Mouse (Mus musculus) stomach, postnatal 0 days (tissue): Measurements from ENCODE around the gene Rimbp2. TPM values are rescaled to one million over a fixed set of nuclear protein-coding genes. Genes with fewer than 3 reads are reported as not detected.

Experiments
- ATAC-seq: fragments of 200-750 bp; cut with Nextera tagmentation; 2 replicates; pipeline ENCODE4 v1.8.0; 2017; ENCODE audit not compliant: low FRiP score, low TSS enrichment
- DNase-seq: peaks from one replicate; pipeline ENCODE4 v3.0.0-alpha.2; 2016; ENCODE audit warnings: low spot score
- H3K27ac ChIP-seq: fragments of 300-500 bp; sonication (generic); replicated peaks from 2 replicates; pipeline ENCODE4 v1.5.1; 2014; ENCODE audit warnings: mild to moderate bottlenecking, control low read depth
- H3K27me3 ChIP-seq: fragments of 300-500 bp; sonication (generic); 2 replicates; pipeline ENCODE4 v1.6.1; 2014; ENCODE audit warnings: low read length; ENCODE audit not compliant: control insufficient read depth, insufficient read depth
- H3K36me3 ChIP-seq: fragments of 300-500 bp; sonication (generic); 2 replicates; pipeline ENCODE4 v1.6.1; 2014; ENCODE audit warnings: low read length, mixed read lengths; ENCODE audit not compliant: control insufficient read depth, insufficient read depth
- H3K4me1 ChIP-seq: fragments of 300-500 bp; sonication (generic); replicated peaks from 2 replicates; pipeline ENCODE4 v1.6.1; 2014; ENCODE audit warnings: antibody characterized with exemption; ENCODE audit not compliant: control insufficient read depth, insufficient read depth
- H3K4me2 ChIP-seq: fragments of 300-500 bp; sonication (generic); replicated peaks from 2 replicates; pipeline ENCODE4 v1.6.1; 2014; ENCODE audit warnings: low read depth, mild to moderate bottlenecking, control low read depth, moderate library complexity
- H3K4me3 ChIP-seq: fragments of 300-500 bp; sonication (generic); 2 replicates; pipeline ENCODE4 v1.5.1; 2014; ENCODE audit warnings: low read depth, low read length, control low read depth
- H3K9ac ChIP-seq: fragments of 300-500 bp; sonication (generic); 2 replicates; pipeline ENCODE4 v1.6.1; 2014; ENCODE audit warnings: mild to moderate bottlenecking, low read length, control low read depth, mixed read lengths
- H3K9me3 ChIP-seq: fragments of 300-500 bp; sonication (generic); 2 replicates; pipeline ENCODE4 v1.6.1; 2016; ENCODE audit warnings: low read length; ENCODE audit not compliant: control insufficient read depth
- CTCF ChIP-seq: IDR thresholded peaks from 2 replicates; pipeline ENCODE4 v1.5.1; 2016; ENCODE audit warnings: antibody characterized with exemption, low read depth, mild to moderate bottlenecking, moderate library complexity
- EP300 ChIP-seq: optimal IDR thresholded peaks from 2 replicates; pipeline ENCODE3; 2016; ENCODE audit warnings: antibody characterized with exemption
- WGBS: fragments of 180-500 bp; shearing (Covaris S2); extraction: QIAGEN DNeasy Blood & Tissue Kit; methylation state at CpG from one replicate; pipeline ENCODE4 v1.1.7; 2014; 5-methylcytosine and 5-hydroxymethylcytosine counted together
- polyA plus RNA-seq: library from polyadenylated mRNA; unstranded; fragments of >200 nt; fragmentation: Nextera tagmentation; extraction: Ambion mirVana; gene quantifications from 2 replicates; pipeline ENCODE4 v1.2.1, GENCODE M21; 2015

Gene Rimbp2
- polyA plus RNA-seq, 1 experiment from 2014 or later, result 0.17 TPM

- no peaks in the 10 kb centered on the region for H3K27me3 ChIP-seq
- no peak overlapping the region for H3K4me3 ChIP-seq
- H3K4me2 ChIP-seq, result no peak overlapping the region
- H3K36me3 ChIP-seq, result no peaks in the 10 kb centered on the region
- H3K27ac ChIP-seq, result no peak overlapping the region
- H3K9me3 ChIP-seq, result no peaks in the 10 kb centered on the region
- DNase-seq (no peak), ATAC-seq (no peak)
- WGBS, result 86% methylated on average over 7 of the region's 7 CpGs
- H3K9ac ChIP-seq, result no peak overlapping the region
- no peak for TF ChIP-seq EP300
- no peak for TF ChIP-seq CTCF
- H3K4me1 ChIP-seq, result no peaks in the 10 kb centered on the region
These were observed 116.2 kb downstream of the Rimbp2 start for GRCm38 (mm10) chr5:128837045-128837444.

- Histone ChIP-seq H3K4me1 (no peaks in the 10 kb centered on the region), H3K36me3 (no peaks in the 10 kb centered on the region), H3K4me2 (no peak overlapping the region), H3K9ac (no peak overlapping the region), H3K4me3 (no peak overlapping the region), H3K9me3 (no peaks in the 10 kb centered on the region), H3K27ac (no peak overlapping the region), H3K27me3 (no peaks in the 10 kb centered on the region)
- ATAC-seq, result no peak
- DNase-seq, result no peak
- 69% methylated on average over 8 of the region's 8 CpGs for WGBS
- TF ChIP-seq EP300 (no peak), CTCF (no peak)
These were observed 119.2 kb downstream of the Rimbp2 start for GRCm38 (mm10) chr5:128834126-128834525.

GRCm38 (mm10) chr5:128822843-128823242, 130.4 kb downstream of the Rimbp2 start:
- Histone ChIP-seq H3K27ac (no peak overlapping the region), H3K4me1 (no peaks in the 10 kb centered on the region), H3K4me3 (no peak overlapping the region), H3K27me3 (no peaks in the 10 kb centered on the region), H3K9me3 (no peaks in the 10 kb centered on the region), H3K4me2 (no peak overlapping the region), H3K9ac (no peak overlapping the region), H3K36me3 (no peaks in the 10 kb centered on the region)
- DNase-seq, result no peak
- no peak for ATAC-seq
- 79% methylated on average over 3 of the region's 3 CpGs for WGBS
- no peak for TF ChIP-seq EP300
- no peak for TF ChIP-seq CTCF

GRCm38 (mm10) chr5:128819638-128820285, 133.5 kb downstream of the Rimbp2 start:
- 49% methylated on average over 12 of the region's 12 CpGs for WGBS
- TF ChIP-seq EP300 (no peak), CTCF (no peak)
- no peaks in the 10 kb centered on the region for H3K4me1 ChIP-seq
- H3K9me3 ChIP-seq, result no peaks in the 10 kb centered on the region
- no peak overlapping the region for H3K4me3 ChIP-seq
- no peaks in the 10 kb centered on the region for H3K27me3 ChIP-seq
- H3K4me2 ChIP-seq, result no peak overlapping the region
- ATAC-seq (no peak), DNase-seq (no peak)
- no peaks in the 10 kb centered on the region for H3K36me3 ChIP-seq
- no peak overlapping the region for H3K9ac ChIP-seq
- no peak overlapping the region for H3K27ac ChIP-seq

DNA sequence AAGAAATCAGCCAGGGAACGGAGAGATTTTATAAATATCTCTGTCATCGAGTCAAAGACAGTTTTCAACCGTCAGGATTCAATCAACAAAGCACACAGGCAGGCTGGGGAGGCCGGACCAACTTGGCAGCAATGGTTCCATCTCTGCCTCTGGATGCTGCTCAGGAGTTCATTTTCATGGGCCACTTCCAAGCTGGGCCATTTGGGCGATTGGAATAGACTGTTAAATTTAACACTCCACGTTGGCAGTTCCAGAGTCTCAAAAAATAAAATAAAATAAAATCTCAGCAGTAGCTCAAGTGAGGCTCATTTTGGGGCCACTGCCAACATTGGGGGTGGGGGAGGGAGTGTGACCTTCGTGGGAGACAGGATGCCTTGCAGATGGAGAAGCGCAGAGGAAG, 137.7 kb downstream of the Rimbp2 start:
- DNase-seq (no peak), ATAC-seq (no peak)
- WGBS, result 64% methylated on average over 8 of the region's 8 CpGs
- Histone ChIP-seq H3K27me3 (no peaks in the 10 kb centered on the region), H3K36me3 (no peaks in the 10 kb centered on the region), H3K4me2 (no peak overlapping the region), H3K27ac (no peak overlapping the region), H3K4me3 (no peak overlapping the region), H3K9ac (no peak overlapping the region), H3K4me1 (no peaks in the 10 kb centered on the region), H3K9me3 (no peaks in the 10 kb centered on the region)
- TF ChIP-seq EP300 (no peak), CTCF (no peak)

DNA sequence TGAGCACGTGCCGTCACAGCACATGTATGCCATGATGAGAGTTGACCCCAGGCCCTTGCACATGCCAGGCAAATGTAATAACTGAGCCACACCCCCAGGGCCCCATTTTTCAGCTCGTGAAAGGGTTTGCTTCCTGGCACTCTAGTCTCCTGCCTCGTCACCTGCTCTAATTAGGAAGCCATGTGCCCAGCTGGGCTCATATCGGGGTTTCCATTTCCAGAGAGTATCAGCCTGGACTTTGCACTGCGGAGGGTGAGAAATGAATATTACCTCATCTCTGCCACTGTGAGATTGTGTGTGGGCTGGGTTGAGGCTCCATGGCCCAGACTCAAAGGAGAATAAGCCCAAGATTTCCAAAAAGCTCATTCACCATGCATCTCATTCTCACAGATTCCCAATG, 138.2 kb downstream of the Rimbp2 start:
- H3K9me3 ChIP-seq, result no peaks in the 10 kb centered on the region
- ATAC-seq, result no peak
- no peak overlapping the region for H3K9ac ChIP-seq
- no peak overlapping the region for H3K4me3 ChIP-seq
- TF ChIP-seq CTCF (no peak), EP300 (no peak)
- H3K36me3 ChIP-seq, result no peaks in the 10 kb centered on the region
- 77% methylated on average over 6 of the region's 6 CpGs for WGBS
- H3K27me3 ChIP-seq, result no peaks in the 10 kb centered on the region
- H3K4me2 ChIP-seq, result no peak overlapping the region
- DNase-seq, result no peak
- H3K27ac ChIP-seq, result no peak overlapping the region
- H3K4me1 ChIP-seq, result no peaks in the 10 kb centered on the region
